Mouse (Mus musculus) neutrophil, adult 83 days (primary cell): ENCODE results near the gene Kantr. TPM values are rescaled to one million over a fixed set of nuclear protein-coding genes. Genes with fewer than 3 reads are reported as not detected.

Source experiments
- total RNA-seq, 2 experiments: library from RNA; stranded (reverse); gene quantifications; one replicate each; pipeline ENCODE4 v1.2.4; 2023

Gene Kantr
- 1 to 10 TPM; 8.9 to 9.8 TPM for total RNA-seq

DNA sequence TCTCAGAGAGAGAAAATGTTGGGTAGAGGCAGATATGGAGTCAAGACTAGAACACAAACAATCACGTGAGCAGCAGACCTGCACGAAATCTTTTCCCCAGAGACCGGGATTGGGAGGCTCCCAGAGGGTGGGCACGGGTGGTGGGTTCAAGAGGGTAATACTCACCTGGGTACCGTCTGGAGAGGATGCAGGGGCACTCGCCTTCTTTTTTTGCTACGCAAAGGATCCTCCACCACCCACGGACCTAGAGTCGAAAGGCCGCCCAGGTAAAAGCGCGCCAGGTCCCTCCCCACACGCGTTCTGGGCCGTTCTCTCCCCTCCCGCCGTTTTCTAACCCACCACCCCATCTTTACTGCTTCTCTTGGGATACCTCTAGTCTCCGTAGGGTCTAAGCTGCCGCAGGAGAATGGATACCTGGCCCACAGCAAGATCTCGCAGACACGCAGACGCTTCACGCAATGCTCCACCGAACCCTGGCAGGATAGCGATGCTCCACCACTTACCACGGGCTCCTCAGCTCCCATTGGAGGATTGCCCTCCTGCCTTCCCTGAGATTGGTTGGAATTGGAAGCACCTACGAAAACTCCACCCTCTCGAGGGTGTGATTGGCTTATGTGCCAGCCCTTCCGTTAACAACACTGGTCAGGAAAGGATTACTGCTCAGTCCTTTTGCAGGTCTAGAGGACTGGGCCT, at the start of gene Kantr:
Gene Kantr (minus strand): TSS at position 500 of the 693 bp plus-strand sequence.

DNA sequence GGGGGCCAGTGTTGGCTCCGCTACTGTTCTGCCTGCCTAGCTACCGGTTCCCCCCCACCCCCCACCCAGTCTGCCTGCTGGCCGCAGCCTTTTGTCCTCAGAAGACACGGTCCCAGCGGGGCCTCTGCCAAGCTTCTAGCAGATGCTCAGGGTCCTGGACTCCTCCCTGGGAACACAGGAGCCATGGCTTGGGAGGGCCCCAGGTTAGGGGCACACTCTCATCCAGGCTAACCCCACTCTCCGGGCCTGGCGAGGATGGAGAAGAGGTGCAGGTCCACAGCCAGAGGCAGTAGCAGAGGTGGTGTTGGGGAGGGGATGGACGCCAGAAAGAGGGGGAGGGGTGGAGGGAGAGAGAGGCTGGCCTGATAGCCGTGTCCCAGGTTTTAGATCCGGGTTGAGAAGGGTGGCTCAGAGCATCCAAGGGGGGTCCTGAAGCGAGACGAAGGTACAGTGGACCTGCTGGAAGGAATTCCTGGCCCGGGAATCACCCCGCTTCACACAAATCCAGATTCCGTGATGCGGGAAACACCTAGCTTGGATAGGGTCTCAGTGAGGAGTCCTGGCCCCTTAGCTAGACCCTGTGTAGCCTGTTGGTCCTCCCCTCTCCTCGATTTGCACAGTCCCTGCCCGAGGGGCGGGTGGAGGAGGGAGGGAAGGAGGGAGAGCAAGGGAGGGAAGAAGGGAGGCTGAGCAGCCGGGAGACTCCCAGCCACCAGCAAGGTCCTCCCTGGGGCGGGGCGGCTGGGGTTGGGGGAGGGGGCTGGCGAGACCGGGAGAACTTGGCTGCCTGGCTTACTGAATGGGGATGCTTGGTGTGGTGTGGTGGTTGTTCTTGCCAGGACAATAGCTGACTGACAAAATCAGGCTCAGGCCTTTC, 41.3 kb upstream of the Kantr start, which contains the start of gene Gpr173:
Gene Gpr173 (minus strand): TSS at position 308 of the 877 bp plus-strand sequence.

DNA sequence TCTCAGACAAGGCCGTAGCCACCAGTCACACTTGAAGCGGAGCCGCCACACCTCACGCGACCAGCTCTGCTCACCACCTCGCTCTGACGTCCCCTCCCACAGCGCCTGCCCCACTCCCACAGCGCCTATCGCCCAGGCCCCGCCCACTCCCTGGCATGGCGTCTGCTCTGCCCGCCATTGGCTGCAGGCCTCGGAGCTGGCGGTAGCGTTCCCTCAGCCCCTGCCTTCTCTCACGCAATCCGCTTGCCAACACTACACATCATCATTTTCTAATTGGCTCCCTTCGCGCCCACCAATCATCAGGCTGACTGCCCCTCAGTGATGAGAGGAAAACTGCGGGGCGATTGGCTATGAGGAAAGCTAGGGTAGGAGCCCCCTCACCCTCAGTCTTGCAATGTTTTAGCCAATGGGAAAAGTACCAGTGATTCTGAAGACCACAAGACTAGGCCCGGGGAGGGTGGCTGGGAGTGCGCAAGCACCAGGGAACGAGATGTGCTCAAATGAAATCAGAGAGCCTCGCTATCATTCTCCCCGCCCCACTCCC, 15.1 kb upstream of the Kantr start, which contains the start of gene Tspyl2:
Gene Tspyl2 (minus strand): TSS at position 68 of the 544 bp plus-strand sequence.

Other genes starting within 250 kb of the Kantr start
- 10 to 100 TPM in 1 of 2 experiments, 1 to 10 TPM in 1; 8.0 to 10.5 TPM for gene Iqsec2, start 183.2 kb downstream of the Kantr start, total RNA-seq
- gene Kdm5c, start 94.5 kb downstream of the Kantr start, total RNA-seq: 10 to 100 TPM; 58.0 to 81.9 TPM
- 10 to 100 TPM in 1 of 2 experiments, 1 to 10 TPM in 1; 9.6 to 10.4 TPM for gene Tspyl2, start 14.9 kb upstream of the Kantr start, total RNA-seq
- not detected for gene Gpr173, start 41.2 kb upstream of the Kantr start, total RNA-seq
- not detected for gene Cldn34a, start 235.8 kb upstream of the Kantr start, total RNA-seq